Mouse (Mus musculus) testis, adult 2 months (tissue): ENCODE measurements around the gene Als2cl.

ENCODE experiments used
- CTCF ChIP-seq: fragments of 200-500 bp; IDR thresholded peaks from 2 replicates; pipeline ENCODE4 v1.5.1; 2012; ENCODE audit warnings: low read depth, mild to moderate bottlenecking, inconsistent platforms, low read length, moderate library complexity; ENCODE audit not compliant: control insufficient read depth, insufficient read depth, insufficient replicate concordance
- POLR2A ChIP-seq: fragments of 200-500 bp; IDR thresholded peaks from 2 replicates; pipeline ENCODE4 v1.6.1; 2012; ENCODE audit warnings: low read depth, mild to moderate bottlenecking, inconsistent platforms, low read length, moderate library complexity; ENCODE audit not compliant: control insufficient read depth

GRCm38 (mm10) chr9:110836112-110836511, 43.6 kb upstream of the Als2cl start:
- TF ChIP-seq POLR2A (no peak), CTCF (no peak)
